Mouse (Mus musculus): ENCODE data around the gene Zfp536.

Zfp536 gene

GRCm38 (mm10) chr7:37474284-37474683, 299.2 kb downstream of the Zfp536 start:
- no peak for DNase-seq (ENCODE audit: low read depth, low spot score)

DNA sequence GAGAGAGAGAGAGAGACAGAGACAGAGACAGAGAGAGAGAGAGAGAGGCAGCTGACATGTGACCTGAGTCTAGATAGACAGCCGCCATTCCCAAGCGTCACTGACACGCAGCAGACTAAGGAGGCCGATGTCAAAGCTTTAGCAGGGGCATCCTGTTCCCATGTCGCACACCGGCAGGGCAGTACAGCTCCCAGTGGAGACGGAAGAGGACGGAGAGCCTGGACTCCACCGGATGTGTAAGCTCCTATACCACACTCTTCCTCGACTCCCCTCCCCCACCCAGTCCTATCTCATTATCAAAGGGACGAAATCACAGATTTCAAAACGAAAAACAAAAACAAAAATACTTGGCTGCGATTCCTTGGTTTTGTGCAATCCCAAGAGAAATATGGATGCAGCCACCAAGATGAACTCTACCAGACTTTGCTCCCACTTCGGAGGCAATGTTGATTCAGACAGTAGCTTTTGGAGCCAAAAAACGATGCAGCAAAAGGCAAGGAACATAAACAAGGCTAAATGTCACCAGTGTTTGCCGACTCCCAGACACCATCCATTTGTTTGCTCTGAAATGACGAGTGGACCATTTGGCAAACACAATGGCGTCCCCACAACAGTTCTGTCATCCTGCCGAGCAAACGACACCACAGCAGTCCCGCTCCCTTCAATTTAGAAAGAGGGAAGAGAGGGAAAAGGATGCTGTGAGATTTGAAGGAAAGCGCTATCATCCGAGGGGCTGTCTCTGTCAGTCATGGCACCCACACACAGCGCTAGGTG, 299.9 kb downstream of the Zfp536 start:
- DNase-seq (ENCODE audit: low read depth, low spot score) = peak; percentile 15

DNA sequence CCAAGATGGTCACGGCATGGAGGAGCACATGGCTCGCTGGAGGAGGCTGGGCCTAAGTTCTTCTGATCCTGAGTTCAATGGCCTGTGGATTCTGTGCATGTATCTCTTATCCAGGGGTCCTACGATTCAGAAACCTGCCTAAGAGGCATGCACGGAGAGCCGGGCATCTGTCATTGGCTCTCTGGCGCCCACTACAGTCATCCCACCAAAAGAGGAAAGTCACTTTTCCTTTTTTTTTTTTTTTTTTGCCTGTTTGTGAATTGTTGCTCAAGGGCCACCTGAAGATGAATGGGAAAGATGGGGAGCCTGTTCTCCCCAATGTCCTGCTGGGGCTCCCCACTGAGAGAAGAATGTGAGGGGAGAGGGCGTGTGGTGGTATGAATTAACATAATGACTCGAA, 301.7 kb downstream of the Zfp536 start:
- no peak for DNase-seq (ENCODE audit: low read depth, low spot score)

GRCm38 (mm10) chr7:37466477-37467243, 306.8 kb downstream of the Zfp536 start:
- peak; percentile 55 for DNase-seq (ENCODE audit: low read depth, low spot score)

DNA sequence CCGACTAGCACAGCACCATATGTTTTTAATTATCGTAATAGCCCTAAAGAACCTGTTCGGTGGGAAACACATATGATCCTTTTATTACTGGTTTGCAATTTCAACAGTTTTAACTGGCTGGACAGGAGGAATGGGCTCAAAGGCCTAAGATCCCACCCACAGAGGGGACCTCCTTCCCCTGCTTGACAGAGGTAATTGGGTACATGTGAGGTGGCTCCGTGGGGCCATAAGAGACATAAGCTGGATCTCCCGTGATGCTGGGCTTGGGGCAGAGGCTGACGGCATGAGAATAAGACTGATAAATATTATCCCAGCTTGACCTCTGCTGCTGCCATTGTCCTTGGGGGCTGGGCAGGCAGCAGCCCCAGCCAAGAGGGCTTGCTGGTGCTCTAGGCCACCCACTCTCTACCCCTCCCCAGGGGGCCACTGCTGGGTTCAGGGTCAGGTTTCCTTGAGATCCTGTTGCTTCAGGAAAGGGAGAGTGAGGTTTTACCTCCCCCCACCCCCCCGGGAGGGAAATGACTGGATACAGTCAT, 309.2 kb downstream of the Zfp536 start:
- no peak for DNase-seq (ENCODE audit: low read depth, low spot score)

DNA sequence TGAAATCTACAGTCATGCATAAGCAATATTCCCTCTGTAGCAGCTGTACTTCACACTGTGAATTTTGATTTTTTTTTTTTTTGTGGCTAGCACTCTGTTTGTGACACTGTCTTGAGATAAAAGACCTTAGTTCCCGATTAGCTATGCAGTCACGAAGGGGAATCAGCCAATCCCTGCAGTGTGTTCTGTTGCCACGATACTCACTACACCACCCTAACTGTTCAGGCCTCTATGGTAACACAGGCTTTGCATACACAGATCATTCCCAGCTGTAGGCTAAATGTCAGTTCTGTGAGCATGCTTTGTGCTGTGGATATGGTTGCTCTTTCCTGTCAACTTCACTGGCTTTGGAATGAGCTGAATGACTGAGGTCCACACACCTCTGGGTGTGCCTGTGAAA, 325.9 kb downstream of the Zfp536 start:
- DNase-seq (ENCODE audit: low read depth, low spot score) = no peak

- DNase-seq (ENCODE audit: low read depth, low spot score) = no peak
These were observed 333.5 kb downstream of the Zfp536 start for GRCm38 (mm10) chr7:37439912-37440311.

- peak; percentile 29 for DNase-seq (ENCODE audit: low read depth, low spot score)
These were observed 334.2 kb downstream of the Zfp536 start for GRCm38 (mm10) chr7:37439117-37439844.

DNA sequence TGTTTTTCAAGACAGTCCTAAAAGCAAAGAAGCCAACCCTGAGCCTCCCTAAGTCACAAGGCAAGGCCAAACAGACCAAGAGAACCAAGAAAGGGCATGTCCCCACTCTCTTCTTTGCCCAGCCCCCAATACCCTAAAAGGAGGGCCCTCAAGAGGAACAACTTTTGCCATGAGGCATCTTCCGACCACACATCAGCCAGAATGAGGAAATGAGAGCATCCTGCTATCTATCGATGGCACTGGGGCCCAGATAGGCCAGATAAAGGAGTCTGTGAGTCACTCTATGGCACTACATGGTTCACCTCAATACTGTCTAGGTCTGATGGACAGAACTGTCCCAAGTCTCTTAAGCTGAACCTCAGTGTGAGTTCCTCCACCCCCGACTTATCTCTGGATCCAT, 335.6 kb downstream of the Zfp536 start:
- DNase-seq (ENCODE audit: low read depth, low spot score) = no peak

GRCm38 (mm10) chr7:37433156-37433555, 340.3 kb downstream of the Zfp536 start:
- DNase-seq (ENCODE audit: low read depth, low spot score) = no peak

DNA sequence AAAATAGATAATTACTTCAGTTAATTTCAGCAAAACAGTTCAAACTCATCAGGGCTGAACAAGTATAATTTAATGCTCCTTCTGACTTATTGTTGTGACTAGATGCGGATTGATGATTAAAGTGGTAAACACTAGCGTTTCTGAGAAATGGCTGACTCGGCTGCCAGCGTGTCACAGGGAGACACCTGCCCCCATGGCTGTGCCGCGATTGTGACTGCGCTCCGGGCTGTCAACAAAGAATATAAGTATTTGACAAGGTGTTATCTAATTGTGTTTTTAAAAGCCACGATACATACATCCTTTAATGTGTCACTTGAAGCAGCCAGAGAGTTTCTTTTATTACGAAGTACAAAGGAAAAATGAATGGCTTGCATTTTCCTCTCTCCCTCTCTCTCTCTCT, 342.0 kb downstream of the Zfp536 start:
- no peak for DNase-seq (ENCODE audit: low read depth, low spot score)

- no peak for DNase-seq (ENCODE audit: low read depth, low spot score)
These were observed 347.4 kb downstream of the Zfp536 start for GRCm38 (mm10) chr7:37426061-37426460.

- DNase-seq (ENCODE audit: low read depth, low spot score) = peak; percentile 36
These were observed 350.5 kb downstream of the Zfp536 start for GRCm38 (mm10) chr7:37422966-37423365.
